Mouse (Mus musculus) erythroblast, embryonic 14.5 days (primary cell): Measurements from ENCODE around the gene Smim23. TPM values are rescaled to one million over a fixed set of nuclear protein-coding genes. Genes with fewer than 3 reads are reported as not detected.

ENCODE experiments used
- H3K27me3 ChIP-seq: 2 replicates; pipeline ENCODE4 v1.6.1; 2012; ENCODE audit warnings: inconsistent platforms; ENCODE audit not compliant: control insufficient read depth
- H3K36me3 ChIP-seq: 2 replicates; pipeline ENCODE4 v1.6.1; 2012; ENCODE audit warnings: mild to moderate bottlenecking, inconsistent platforms; ENCODE audit not compliant: control insufficient read depth
- H3K4me1 ChIP-seq: 2 replicates; pipeline ENCODE4 v1.6.1; 2012; ENCODE audit warnings: inconsistent platforms; ENCODE audit not compliant: control insufficient read depth
- H3K4me3 ChIP-seq: replicated peaks from 2 replicates; pipeline ENCODE3; 2012; ENCODE audit warnings: moderate library complexity, mild to moderate bottlenecking, inconsistent platforms
- H3K9me3 ChIP-seq: 2 replicates; pipeline ENCODE4 v1.6.1; 2012; ENCODE audit warnings: low read length, inconsistent platforms, mixed read lengths; ENCODE audit not compliant: control insufficient read depth
- GATA1 ChIP-seq: IDR thresholded peaks from 2 replicates; pipeline ENCODE4 v1.6.1; 2012; ENCODE audit warnings: low read length, inconsistent platforms, mixed read lengths
- TAL1 ChIP-seq: IDR thresholded peaks from 3 replicates; pipeline ENCODE4 v1.6.1; 2012; ENCODE audit warnings: low read length, inconsistent platforms, mixed read lengths
- polyA plus RNA-seq: library from polyadenylated mRNA; stranded (reverse); fragments of >175 nt; gene quantifications from 2 replicates; pipeline ENCODE4 v1.2.3, GENCODE M21; 2012

Gene Smim23
- polyA plus RNA-seq: not detected in 2 replicates

DNA sequence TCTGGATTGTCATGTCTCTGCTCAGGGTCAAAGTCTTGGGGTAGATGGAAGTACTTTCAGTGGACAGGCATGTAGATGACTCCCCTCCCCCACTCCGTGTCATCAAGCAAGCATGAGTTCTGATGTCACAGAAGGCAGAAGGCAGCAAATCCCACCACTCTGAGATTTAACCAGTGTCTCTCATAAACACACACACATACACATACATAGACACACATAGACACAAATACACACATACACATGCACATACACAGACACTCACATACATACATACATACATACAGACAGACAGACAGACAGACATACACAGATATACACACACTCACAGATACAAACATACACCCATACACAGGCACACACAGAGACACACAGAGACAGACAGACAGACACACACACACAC is at the start of gene Smim23:
Gene Smim23, minus strand, starts transcription at position 101 of the 400 bp plus-strand sequence.
- TF ChIP-seq GATA1 (no peak), TAL1 (no peak)
- H3K36me3 ChIP-seq: no peaks in the 10 kb centered on the region
- H3K4me1 ChIP-seq: no peaks in the 10 kb centered on the region
- no peaks in the 10 kb centered on the region for H3K27me3 ChIP-seq
- no peak within 1 kb of the TSS for H3K4me3 ChIP-seq
- no peaks in the 10 kb centered on the region for H3K9me3 ChIP-seq

DNA sequence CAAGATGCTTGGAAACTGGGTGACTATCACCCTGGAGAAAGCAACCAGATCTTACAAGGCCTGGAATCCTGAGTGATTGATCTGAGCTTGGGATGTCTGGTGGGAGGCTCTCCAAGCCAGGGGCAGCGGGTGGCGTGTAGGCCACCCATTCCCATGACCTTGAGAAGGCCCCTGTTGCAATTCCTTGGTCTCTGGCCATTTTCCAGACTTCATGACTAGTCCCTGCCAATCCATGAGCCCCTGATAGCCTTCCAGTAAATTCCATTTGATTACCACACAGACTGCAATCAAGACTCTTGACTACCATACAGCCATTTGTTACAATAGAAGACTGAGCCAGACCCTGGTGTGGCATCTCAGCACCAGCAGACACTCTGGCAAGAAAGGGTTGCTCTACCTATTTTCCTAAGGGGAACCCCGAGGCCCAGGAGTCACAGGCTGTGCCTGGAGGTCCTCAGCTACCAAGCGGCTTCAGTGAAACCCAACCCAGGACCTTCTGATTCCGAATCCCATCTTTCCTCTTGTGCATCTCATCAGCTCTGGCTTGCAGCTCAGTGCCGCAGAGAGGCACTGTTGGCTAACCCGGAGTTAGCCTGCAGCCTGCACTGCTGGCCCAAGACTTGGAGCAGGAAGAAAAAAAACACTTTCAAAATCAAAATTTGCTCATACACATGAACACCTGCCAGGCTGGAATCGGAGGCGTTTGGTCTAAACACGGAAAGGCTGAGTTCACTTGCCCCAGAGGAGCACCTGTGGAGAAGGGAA is 44.4 kb upstream of the Smim23 start:
- H3K4me3 ChIP-seq: no peak overlapping the region
- H3K27me3 ChIP-seq: no peaks in the 10 kb centered on the region
- H3K9me3 ChIP-seq: no peaks in the 10 kb centered on the region
- H3K4me1 ChIP-seq: no peaks in the 10 kb centered on the region
- H3K36me3 ChIP-seq: no peaks in the 10 kb centered on the region
- TF ChIP-seq GATA1 (no peak), TAL1 (no peak)

DNA sequence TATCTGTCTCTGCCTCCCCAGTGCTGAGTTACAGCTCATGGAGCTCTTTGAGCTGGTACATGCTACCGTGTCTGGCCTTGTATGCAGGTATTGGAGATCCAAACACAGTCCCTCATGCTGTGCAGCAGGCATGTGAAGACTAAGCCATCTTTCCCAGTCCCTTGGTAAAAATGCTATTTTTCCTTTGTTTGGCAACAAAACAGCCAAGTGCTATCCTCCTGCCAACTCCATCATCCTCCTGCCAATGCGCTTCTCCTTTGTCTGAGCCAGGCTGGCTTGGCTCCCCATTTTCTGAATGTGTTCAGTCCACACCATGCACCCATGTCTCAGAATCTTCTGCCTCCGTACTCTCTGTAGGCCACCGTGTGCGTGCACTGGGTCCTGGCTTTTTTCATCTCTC is 40.2 kb upstream of the Smim23 start:
- Histone ChIP-seq H3K9me3 (no peaks in the 10 kb centered on the region), H3K4me1 (no peaks in the 10 kb centered on the region), H3K36me3 (no peaks in the 10 kb centered on the region), H3K4me3 (no peak overlapping the region), H3K27me3 (no peaks in the 10 kb centered on the region)
- TF ChIP-seq TAL1: no peak
- no peak for TF ChIP-seq GATA1

DNA sequence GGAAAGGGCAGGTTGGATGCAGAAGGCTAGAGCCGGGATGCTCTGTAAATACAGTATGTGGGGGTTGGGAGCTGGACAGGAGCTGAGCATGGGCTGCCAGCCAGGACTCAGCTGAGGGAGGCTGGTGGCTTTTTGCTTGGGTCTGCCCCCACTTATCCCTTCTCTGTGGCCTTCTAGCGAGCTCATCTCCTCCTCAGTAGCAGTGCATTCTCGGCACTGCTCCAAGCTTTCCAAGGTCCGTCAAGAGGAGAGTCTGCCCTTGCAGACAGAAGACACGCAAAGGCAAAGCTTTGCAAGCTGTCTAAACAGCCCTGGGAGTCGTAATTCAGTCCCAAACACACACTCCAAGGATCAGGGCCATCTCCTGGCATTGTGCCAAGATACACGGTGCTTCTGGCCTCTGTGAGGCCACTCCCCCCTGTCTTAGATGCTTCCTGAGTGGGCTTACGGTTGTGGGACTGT is 33.0 kb upstream of the Smim23 start:
- Histone ChIP-seq H3K27me3 (no peaks in the 10 kb centered on the region), H3K4me1 (no peaks in the 10 kb centered on the region), H3K4me3 (no peak overlapping the region), H3K9me3 (no peaks in the 10 kb centered on the region; the same call in 1 of the 2 replicates), H3K36me3 (no peaks in the 10 kb centered on the region)
- TF ChIP-seq GATA1 (no peak), TAL1 (no peak)

DNA sequence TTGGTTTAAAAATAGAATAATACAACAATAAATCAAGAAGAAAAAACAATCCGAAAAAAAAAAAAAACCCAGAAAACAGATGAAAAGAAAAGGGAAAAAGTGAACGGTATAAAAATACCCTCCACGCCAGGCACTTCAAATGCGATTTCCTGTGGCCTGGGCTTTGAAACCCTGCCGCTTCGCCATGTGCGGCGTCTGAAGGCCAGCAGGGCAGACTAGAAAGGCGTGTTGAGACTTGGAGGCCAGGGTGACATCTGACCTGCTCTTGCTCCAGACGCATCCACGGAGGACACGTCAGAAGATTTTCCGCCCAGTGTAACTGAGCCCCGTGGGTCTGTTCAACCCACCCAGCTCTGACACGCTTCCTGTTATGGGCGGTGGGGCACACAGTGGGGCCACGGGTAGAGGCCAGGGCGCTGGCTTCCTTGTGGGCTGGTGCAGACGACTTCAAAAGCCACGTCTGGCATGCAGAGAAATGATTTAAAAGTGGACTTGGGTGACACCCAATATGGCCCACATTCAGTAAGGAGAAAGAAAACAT is 22.3 kb upstream of the Smim23 start:
- Histone ChIP-seq H3K4me1 (no peaks in the 10 kb centered on the region), H3K27me3 (no peaks in the 10 kb centered on the region), H3K4me3 (no peak overlapping the region), H3K9me3 (no peaks in the 10 kb centered on the region), H3K36me3 (no peaks in the 10 kb centered on the region)
- TF ChIP-seq TAL1: no peak
- no peak for TF ChIP-seq GATA1

DNA sequence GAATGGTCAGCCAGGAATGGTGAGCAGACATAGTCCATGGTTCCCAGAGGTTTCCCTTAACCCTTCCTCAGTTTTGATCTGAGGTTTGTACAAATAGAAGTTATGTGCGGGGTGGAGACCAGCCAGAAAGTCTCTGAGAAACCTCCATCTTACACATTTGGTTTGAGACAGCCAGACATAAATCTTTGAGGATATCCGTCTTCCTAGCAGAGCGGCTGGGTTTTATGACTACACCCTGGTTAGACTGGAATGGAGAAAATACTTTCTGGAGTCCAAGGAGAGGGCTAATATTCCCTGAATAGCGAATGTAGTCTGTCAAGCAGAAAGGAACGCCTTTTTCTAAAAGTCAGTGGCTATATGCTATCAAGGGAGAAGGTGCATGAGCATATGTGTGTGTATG is 16.8 kb upstream of the Smim23 start:
- Histone ChIP-seq H3K36me3 (no peaks in the 10 kb centered on the region), H3K4me1 (no peaks in the 10 kb centered on the region), H3K9me3 (no peaks in the 10 kb centered on the region), H3K27me3 (no peaks in the 10 kb centered on the region), H3K4me3 (no peak overlapping the region)
- TF ChIP-seq TAL1: no peak
- TF ChIP-seq GATA1: no peak

DNA sequence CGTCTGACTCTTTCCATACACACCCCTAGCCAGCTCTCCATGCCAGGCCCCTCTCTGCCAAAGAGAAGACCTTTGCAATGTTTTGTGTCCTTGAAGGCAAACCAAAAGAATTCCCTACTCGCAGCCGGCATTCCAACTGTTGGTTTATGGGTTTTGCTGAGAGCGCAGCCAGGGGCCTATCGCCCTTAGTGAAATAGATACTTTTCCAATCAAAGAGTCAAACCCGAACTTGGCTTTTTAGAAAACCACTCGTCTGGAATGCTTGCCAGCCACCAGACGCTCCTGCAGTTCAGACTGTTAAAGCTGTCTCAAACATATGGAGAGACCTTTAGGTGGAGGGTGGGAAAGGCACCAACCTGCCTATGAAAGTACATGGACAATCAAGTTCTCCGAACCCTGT is 15.9 kb upstream of the Smim23 start:
- no peak for TF ChIP-seq TAL1
- TF ChIP-seq GATA1: no peak
- Histone ChIP-seq H3K36me3 (no peaks in the 10 kb centered on the region), H3K27me3 (no peaks in the 10 kb centered on the region), H3K4me1 (no peaks in the 10 kb centered on the region), H3K9me3 (no peaks in the 10 kb centered on the region), H3K4me3 (no peak overlapping the region)

DNA sequence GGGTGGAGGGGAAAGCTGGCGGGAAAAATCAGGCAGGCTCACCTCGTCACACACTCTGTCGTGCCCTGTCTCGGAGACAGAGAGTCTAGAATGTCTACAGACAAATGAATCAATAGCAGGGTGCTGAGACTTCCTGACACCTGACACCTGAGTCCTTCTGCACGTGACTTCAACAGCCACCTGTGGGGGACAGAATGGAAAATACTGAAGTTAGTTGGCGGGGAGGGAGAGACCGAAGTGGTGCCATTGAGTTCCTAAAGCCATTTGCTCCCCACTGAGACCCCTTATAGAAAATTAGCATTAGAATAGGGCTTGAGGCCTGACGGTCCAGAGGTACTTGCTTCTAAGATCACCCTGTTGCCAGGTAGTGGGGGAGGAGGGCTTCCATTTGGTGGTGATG is 10.6 kb upstream of the Smim23 start:
- no peak for TF ChIP-seq TAL1
- no peak for TF ChIP-seq GATA1
- Histone ChIP-seq H3K36me3 (no peaks in the 10 kb centered on the region), H3K27me3 (no peaks in the 10 kb centered on the region), H3K9me3 (no peaks in the 10 kb centered on the region), H3K4me3 (no peak overlapping the region), H3K4me1 (no peaks in the 10 kb centered on the region)

DNA sequence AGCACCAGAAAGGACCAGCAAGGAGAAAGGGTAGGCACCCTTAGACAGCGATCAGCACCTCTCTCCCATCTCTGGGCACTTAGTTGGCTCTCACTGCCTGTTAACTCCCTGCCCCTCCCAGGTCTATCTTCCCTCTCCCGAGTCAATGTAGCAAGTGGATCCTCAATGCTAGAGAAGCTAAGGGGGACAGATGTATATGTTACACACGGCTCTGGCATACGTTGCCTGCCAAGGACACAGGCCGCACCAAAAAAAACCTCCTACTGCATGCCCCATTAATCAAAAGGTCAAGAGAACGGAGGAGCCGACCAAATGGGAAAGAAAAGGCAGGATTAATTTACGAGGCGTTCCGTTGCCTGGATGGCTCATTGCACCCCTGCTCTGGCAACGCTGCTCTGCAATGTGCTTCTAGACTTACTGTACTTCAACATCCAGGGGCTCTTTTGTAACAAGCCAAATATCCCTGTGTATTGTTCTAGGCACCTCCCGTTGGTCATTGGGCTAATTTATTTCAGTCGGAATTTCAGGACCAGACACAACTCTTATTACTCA is 10.0 kb upstream of the Smim23 start:
- no peaks in the 10 kb centered on the region for H3K9me3 ChIP-seq
- H3K4me1 ChIP-seq: no peaks in the 10 kb centered on the region
- TF ChIP-seq TAL1: no peak
- TF ChIP-seq GATA1: no peak
- H3K4me3 ChIP-seq: no peak overlapping the region
- H3K36me3 ChIP-seq: no peaks in the 10 kb centered on the region
- H3K27me3 ChIP-seq: no peaks in the 10 kb centered on the region

DNA sequence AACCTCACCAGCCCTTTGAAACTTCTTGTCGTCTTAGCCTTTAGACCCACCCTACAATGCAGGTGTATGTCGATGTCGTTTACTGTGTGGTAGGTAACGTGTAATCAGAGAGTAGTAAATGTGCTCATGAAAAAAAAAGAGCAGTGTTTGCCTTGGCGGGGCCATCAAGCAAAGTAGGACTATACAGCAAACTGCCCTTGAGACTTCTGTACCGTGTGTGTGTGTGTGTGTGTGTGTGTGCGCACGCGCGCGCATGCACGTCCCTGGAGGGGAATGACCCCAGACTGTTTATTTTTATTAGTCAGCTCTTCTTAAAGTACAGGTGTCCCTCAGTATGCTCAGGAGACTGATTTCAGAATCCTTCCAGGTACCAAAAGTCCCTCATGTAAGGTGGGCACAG is 6.8 kb downstream of the Smim23 start:
- no peaks in the 10 kb centered on the region for H3K4me1 ChIP-seq
- H3K36me3 ChIP-seq: no peaks in the 10 kb centered on the region
- no peak overlapping the region for H3K4me3 ChIP-seq
- H3K27me3 ChIP-seq: no peaks in the 10 kb centered on the region
- no peaks in the 10 kb centered on the region for H3K9me3 ChIP-seq
- no peak for TF ChIP-seq GATA1
- TF ChIP-seq TAL1: no peak
